Mouse (Mus musculus): Measurements from ENCODE around the gene Taok3.

- TF ChIP-seq CTCF (IDR thresholded peaks at IDR 0.05; ENCODE audit: control insufficient read depth, insufficient read depth, insufficient replicate concordance, low read depth, low read length) (no peak), POLR2A (IDR thresholded peaks at IDR 0.05; ENCODE audit: control insufficient read depth, low read depth, low read length) (no peak)
These were observed 39.9 kb downstream of the Taok3 start for GRCm38 (mm10) chr5:117159805-117160291.
